Mouse (Mus musculus) thymus, adult 18-20 months (tissue): Measurements from ENCODE around the gene Ankrd31.
A peak's percentile ranks its signal among the peaks of the same experiment; 100 is the strongest.

ENCODE experiments used
- DNase-seq, 2 experiments: peaks; one replicate each; pipeline ENCODE4 v3.0.0; 2022; ENCODE audit warnings: mixed read lengths in 2 of 2

Gene Ankrd31

GRCm38 (mm10) chr13:96943571-96943970, 195.5 kb downstream of the Ankrd31 start:
- DNase-seq, result no peak

GRCm38 (mm10) chr13:96945748-96946147, 197.7 kb downstream of the Ankrd31 start:
- no peak for DNase-seq

- DNase-seq, result no peak
Observed at GRCm38 (mm10) chr13:96947722-96948121, 199.7 kb downstream of the Ankrd31 start.

GRCm38 (mm10) chr13:96951880-96952279, 203.8 kb downstream of the Ankrd31 start:
- DNase-seq, result no peak

- peak; percentile 64 to 79 for DNase-seq
Observed at GRCm38 (mm10) chr13:96956466-96956865, 208.4 kb downstream of the Ankrd31 start.
